Mouse (Mus musculus) myocyte (in vitro differentiated cells): ENCODE results near the gene Gm15319. TPM values are rescaled to one million over a fixed set of nuclear protein-coding genes. Genes with fewer than 3 reads are reported as not detected.
"Not testable (repeated sequence)": the region's sequence is repeated elsewhere in the genome, so short reads cannot be mapped to it uniquely, and the experiment has no call there.

Source experiments
- H3K27me3 ChIP-seq: one replicate; pipeline ENCODE4 v1.6.1; 2011; ENCODE audit not compliant: control insufficient read depth, insufficient read depth, insufficient read length
- H3K36me3 ChIP-seq: one replicate; pipeline ENCODE4 v1.6.1; 2011; ENCODE audit not compliant: control insufficient read depth, insufficient read depth
- H3K4me2 ChIP-seq: one replicate; pipeline ENCODE4 v1.6.1; 2011; ENCODE audit warnings: low read depth, control low read depth
- H3K4me3 ChIP-seq: one replicate; pipeline ENCODE4 v1.5.1; 2011; ENCODE audit warnings: mild to moderate bottlenecking, control low read depth, moderate library complexity
- H3K79me2 ChIP-seq: one replicate; pipeline ENCODE4 v1.6.1; 2011; ENCODE audit not compliant: control insufficient read depth, insufficient read depth
- H3ac ChIP-seq: one replicate; pipeline ENCODE4 v1.6.1; 2011; ENCODE audit not compliant: control insufficient read depth, insufficient read length
- polyA plus RNA-seq: library from polyadenylated mRNA; unstranded; fragments of >200 nt; fragmentation: generic; extraction: Trizol; gene quantifications from one replicate; pipeline ENCODE4 v1.2.1, GENCODE M21; 2012; ENCODE audit warnings: missing spikeins

Gm15319 gene
- polyA plus RNA-seq, result not detected

DNA sequence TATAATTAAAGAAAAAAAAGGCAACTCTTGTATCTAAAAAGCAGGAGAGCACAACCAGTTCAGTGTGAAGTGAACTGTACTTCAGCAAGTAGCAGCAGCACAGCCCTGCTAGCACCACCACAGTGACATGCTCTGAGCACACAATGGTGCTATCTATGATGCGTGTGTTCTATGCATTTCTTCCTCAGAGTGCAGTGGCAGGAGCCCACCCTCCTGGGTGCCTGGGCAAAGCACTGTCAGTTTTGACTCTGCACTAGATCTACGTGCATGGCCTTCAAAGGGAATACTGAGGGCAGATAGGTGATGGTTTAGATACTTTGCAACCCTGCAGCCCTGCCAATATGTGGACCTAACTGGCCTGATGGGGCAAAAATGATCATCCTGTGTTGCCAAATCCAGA is at the start of gene Gm15319:
TSS of gene Gm15319 (minus strand) at position 101 of the 400 bp plus-strand sequence.
- not testable (repeated sequence) for H3K27me3 ChIP-seq, H3K4me3 ChIP-seq, H3K36me3 ChIP-seq, H3K4me2 ChIP-seq, H3K79me2 ChIP-seq, H3ac ChIP-seq

DNA sequence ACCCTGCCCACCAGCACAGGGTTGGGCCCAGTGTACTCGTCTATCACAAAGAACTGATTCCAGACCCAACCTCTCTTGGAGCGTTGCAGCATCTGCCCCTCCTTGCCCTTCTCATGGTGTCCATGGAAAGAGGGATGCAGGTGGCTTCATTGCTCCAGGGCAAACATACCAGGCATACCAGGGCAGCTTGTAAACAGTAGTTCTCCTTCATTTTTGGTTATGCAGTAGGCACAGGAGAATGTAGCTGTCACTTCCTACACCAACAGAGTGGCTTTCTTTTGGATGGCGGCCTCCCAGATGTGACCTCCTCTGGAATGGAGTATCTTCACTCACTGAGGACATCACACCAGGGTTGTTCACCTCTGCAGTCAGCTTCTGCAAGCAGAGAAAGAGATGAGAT is 47.3 kb upstream of the Gm15319 start:
- not testable (repeated sequence) for H3K79me2 ChIP-seq, H3ac ChIP-seq, H3K4me2 ChIP-seq, H3K36me3 ChIP-seq, H3K27me3 ChIP-seq, H3K4me3 ChIP-seq

DNA sequence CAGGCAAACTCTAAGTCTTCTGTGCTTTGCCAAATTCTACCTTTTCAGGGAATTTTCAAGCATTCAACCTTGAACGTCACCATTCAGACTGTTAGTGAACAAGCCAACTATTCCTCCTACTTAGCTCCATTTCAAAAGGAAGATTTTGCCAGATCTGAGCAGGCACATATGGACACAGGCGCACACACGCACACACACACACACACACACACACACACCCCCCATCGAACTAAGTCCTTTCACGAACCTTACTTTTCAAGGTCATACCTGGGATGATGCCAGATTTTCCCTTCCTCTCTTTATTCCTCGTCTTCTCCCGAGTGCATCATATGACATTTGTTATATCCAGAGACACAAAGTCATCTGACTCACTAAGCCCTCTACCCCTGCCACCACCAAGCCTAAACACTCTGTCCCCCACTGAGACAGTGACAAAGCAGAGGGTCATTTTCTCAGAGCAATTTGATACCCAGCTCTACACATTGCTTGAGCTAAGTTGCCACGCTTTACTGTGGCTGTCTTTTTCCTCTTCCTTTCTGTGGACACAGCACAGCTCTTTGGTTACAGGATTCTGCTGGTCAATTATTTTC is 45.5 kb upstream of the Gm15319 start:
- not testable (repeated sequence) for H3K4me2 ChIP-seq, H3K4me3 ChIP-seq, H3K79me2 ChIP-seq, H3K36me3 ChIP-seq, H3K27me3 ChIP-seq, H3ac ChIP-seq

DNA sequence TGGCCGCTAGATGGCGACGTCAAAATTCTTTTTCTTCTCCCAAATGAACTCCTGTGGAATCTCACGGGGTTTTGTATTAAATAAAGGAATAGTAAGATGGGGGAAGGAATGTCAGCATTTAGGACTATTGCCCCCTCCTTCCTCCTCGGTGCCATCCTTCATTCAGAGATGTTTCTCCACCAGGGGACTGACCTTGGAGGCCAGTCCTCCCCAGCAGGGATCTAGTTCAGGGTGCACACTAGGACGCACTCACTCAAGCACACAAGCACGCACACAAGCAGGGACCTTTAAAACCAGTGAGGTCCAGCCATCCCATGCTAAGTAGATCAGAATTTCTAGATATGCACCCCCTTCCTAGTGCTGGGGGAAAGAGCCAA is 26.3 kb upstream of the Gm15319 start:
- not testable (repeated sequence) for H3K79me2 ChIP-seq, H3K27me3 ChIP-seq, H3ac ChIP-seq, H3K4me3 ChIP-seq, H3K4me2 ChIP-seq, H3K36me3 ChIP-seq

DNA sequence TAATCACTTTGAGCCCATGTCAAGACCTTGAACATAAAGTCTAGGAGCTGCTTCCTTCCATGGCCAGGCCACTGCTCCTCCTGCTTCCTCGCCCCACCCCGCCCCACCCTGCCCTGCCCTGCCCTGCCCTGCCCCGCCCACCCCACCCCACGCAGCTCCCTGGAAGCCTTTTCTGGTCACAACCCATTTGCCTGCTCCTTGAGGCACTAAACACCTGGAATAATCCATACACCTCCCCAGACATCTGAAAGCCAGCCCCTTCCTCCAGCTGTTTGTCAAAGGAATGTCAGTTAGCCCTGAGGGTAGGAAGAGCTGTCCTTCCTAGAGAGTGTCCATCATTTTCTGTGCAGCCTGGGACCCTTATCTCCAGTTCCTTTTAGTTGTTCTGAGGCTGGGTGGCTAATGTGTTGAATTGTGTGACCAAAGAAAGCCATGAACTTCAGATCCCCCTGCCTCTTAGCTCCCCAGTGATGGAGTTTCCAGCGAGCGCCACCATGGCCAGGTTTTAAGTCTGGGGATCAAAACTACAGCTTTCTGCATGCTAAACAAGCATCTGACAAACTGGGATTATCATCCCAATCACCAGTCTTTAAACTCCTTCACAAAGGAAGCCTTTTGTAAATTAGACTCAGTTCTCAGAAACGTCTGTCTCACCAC is 25.8 kb upstream of the Gm15319 start:
- H3K79me2 ChIP-seq, H3K36me3 ChIP-seq, H3K27me3 ChIP-seq, H3K4me2 ChIP-seq, H3ac ChIP-seq, H3K4me3 ChIP-seq: not testable (repeated sequence)

DNA sequence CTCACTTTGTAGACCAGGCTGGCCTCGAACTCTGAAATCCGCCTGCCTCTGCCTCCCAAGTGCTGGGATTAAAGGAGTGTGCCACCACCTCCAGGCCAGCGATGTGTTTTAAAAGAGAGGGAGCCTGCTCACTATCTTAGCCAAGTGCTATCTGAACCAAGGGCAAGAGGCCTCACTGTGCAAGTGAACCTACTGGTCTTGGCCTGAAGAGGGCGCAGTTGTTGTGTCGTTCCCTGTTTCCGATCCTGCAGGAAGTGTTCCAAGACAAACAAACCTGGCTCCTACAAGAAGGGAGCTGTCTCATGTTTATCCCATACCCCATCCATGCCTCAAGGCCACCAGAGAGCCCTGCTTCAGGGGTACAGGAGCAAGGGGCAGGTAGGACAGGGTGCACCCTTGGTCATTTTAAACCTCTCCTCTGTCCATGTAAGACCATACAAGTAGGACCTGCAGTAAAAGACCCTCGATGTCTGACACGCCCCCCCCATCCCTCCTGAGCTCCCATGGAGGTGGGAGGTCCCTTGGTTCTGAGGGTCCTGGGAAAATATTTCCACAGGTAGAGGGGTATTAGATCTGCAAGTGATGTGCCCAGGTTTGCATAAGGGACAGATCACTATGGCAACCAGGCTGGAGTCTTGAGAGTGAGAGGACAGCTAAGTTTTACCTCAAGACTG is 24.2 kb upstream of the Gm15319 start:
- not testable (repeated sequence) for H3ac ChIP-seq, H3K4me2 ChIP-seq, H3K79me2 ChIP-seq, H3K4me3 ChIP-seq, H3K27me3 ChIP-seq, H3K36me3 ChIP-seq

DNA sequence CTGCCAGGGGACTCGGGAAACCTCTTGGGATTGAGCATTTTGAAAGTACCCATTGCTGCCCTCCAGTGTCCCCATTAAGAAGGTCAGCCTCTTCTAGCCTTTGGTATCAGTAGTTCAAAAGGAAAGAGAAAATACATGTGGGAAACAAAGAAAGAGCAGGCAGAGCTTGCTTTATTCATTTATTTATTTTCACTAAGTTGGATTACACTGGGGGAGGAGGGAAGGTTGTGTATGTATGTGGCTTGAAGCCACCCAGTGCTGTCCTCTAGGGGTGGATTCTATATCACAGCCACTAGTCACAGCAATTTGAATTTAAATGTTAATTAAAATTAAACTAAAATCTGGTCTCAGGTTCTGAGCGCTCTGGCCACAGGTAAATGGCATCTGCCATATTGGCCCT is 22.0 kb upstream of the Gm15319 start:
- H3K27me3 ChIP-seq, H3ac ChIP-seq, H3K36me3 ChIP-seq, H3K4me3 ChIP-seq, H3K4me2 ChIP-seq, H3K79me2 ChIP-seq: not testable (repeated sequence)

DNA sequence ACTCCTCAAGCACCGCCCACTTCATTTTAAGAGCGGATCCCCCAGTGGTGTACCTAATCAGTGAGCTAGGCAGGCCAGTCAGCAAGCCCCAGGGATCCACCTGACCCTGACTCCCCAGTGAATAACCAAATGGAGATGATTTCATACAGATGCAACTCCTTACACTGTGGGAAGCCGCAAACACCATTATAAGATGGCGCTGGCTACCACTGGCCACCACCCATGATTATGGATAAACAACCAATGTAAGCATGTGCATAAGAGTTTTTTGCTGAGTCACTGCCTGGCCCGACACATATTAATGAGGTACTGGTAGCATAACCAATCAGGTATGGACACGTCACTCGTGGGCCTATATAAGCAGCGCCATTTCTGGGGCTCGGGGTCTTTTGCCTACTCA is 21.1 kb upstream of the Gm15319 start:
- H3ac ChIP-seq, H3K79me2 ChIP-seq, H3K27me3 ChIP-seq, H3K4me3 ChIP-seq, H3K4me2 ChIP-seq, H3K36me3 ChIP-seq: not testable (repeated sequence)

DNA sequence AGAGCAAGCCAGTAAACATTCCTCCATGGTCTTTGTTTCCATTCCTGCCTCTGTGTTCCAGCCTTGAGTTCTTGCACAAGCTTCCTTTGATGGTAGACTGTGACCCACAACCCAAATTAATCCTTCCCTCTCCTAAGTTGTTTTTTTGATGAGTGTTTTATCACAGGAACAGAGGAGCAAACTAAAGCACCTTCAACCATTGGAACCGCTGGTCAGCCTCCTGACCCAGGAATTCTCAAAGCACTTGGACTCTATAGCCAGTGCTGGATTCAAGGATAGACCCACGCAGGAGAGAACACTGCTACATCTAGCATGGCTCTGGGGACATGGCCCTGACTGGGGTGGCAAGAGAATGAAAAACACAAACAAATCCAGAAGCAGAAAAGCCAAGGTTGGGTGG is 19.1 kb upstream of the Gm15319 start:
- H3K27me3 ChIP-seq, H3K4me2 ChIP-seq, H3K79me2 ChIP-seq, H3K36me3 ChIP-seq, H3K4me3 ChIP-seq, H3ac ChIP-seq: not testable (repeated sequence)

DNA sequence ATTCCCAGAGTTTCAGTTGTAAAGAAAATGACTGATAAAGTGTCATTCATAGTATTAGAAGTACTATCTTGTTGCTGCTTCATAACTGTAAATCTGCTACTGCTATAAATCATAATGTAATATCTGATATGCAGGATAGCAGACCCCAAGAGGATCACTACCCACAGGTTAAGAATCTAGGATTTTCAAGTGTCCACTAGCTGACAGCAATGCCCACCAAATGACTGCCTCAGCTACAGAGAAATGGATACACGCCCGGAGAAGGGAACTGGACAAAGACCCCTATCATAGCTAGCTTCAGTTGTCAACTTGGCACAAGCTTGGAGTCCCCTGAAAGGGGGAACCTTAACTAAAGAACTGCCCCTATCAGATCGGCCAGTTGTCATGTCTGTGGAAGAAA is 18.6 kb upstream of the Gm15319 start:
- H3ac ChIP-seq, H3K4me3 ChIP-seq, H3K36me3 ChIP-seq, H3K79me2 ChIP-seq, H3K27me3 ChIP-seq, H3K4me2 ChIP-seq: not testable (repeated sequence)

DNA sequence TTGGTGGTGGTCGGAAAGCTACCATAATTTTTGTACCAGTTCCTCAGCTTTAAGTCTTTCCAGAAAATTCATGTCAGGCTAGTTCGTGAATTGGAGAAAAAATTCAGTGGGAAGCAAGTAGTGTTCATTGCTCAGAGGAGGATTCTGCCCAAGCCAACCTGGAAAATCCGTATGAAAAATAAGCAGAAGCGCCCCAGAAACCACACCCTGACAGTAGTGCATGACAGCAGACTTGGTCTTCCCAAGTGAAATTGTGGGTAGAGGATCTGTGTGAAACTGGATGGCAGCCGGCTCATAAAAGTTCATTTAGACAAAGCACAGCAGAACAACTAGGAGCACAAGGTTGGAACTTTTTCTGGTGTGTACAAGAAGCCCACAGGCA is 18.2 kb upstream of the Gm15319 start:
- H3ac ChIP-seq, H3K4me3 ChIP-seq, H3K36me3 ChIP-seq, H3K79me2 ChIP-seq, H3K4me2 ChIP-seq, H3K27me3 ChIP-seq: not testable (repeated sequence)

DNA sequence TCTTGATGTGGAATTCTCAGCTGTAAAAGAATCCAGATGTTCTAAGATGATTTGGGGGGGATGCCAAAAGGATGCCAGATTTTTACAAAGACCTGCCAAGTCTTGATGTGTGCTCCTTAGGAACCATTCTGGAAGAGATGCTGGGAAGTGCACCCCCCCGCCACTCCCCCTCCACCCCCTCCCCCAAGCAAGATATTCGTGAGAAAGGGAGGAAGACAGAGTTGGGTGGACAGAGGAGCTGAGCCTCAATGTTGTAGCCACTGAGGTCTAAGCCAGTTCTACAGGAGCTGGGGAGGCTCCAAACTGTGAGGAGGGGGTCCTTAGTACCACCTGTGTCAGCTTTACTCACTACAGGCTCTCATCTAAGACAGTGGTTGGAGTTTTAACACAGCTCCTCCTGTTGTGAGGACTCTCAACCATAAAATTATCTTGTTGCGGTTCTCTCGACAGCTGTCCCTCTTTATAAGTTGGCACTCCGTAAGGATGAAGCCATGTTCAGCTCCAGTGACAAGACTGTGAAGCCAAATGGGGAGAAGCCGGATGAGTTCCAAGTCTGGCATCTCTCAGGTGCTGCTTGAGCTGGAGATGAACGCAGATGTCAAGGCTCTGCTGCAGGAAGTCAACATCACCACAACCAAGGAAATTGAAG is 17.7 kb upstream of the Gm15319 start:
- not testable (repeated sequence) for H3ac ChIP-seq, H3K4me2 ChIP-seq, H3K4me3 ChIP-seq, H3K36me3 ChIP-seq, H3K27me3 ChIP-seq, H3K79me2 ChIP-seq
